Mouse (Mus musculus) neural tube, embryonic 10.5 days (tissue): ENCODE results near the gene Tmeff2.
A peak's percentile ranks its signal among the peaks of the same experiment; 100 is the strongest.

Experiments
- DNase-seq: peaks from one replicate; pipeline ENCODE4 v3.0.0-alpha.2; 2017; ENCODE audit warnings: low spot score; ENCODE audit errors: extremely low spot score

Gene Tmeff2

GRCm38 (mm10) chr1:51101034-51101590, 200.7 kb downstream of the Tmeff2 start:
- DNase-seq: no peak

GRCm38 (mm10) chr1:51104698-51105097, 204.3 kb downstream of the Tmeff2 start:
- DNase-seq: no peak

GRCm38 (mm10) chr1:51106401-51106920, 206.0 kb downstream of the Tmeff2 start:
- no peak for DNase-seq

- DNase-seq: no peak
These were observed 206.9 kb downstream of the Tmeff2 start for GRCm38 (mm10) chr1:51107299-51107698.

GRCm38 (mm10) chr1:51114721-51115120, 214.3 kb downstream of the Tmeff2 start:
- no peak for DNase-seq

- DNase-seq: no peak
These were observed 215.3 kb downstream of the Tmeff2 start for GRCm38 (mm10) chr1:51115761-51116160.

- no peak for DNase-seq
These were observed 217.4 kb downstream of the Tmeff2 start for GRCm38 (mm10) chr1:51117830-51118229.

- DNase-seq: no peak
These were observed 225.4 kb downstream of the Tmeff2 start for GRCm38 (mm10) chr1:51125671-51126424.

GRCm38 (mm10) chr1:51126425-51126765, 225.9 kb downstream of the Tmeff2 start:
- DNase-seq: no peak

- no peak for DNase-seq
These were observed 236.3 kb downstream of the Tmeff2 start for GRCm38 (mm10) chr1:51136792-51137191.

- no peak for DNase-seq
These were observed 239.2 kb downstream of the Tmeff2 start for GRCm38 (mm10) chr1:51139605-51140004.

- no peak for DNase-seq
These were observed 240.9 kb downstream of the Tmeff2 start for GRCm38 (mm10) chr1:51141381-51141780.

- DNase-seq: no peak
These were observed 242.3 kb downstream of the Tmeff2 start for GRCm38 (mm10) chr1:51142729-51143128.

GRCm38 (mm10) chr1:51145693-51146092, 245.2 kb downstream of the Tmeff2 start:
- no peak for DNase-seq

GRCm38 (mm10) chr1:51148481-51149137, 248.2 kb downstream of the Tmeff2 start:
- peak; percentile 23 for DNase-seq

GRCm38 (mm10) chr1:51149488-51149887, 249.0 kb downstream of the Tmeff2 start:
- no peak for DNase-seq

GRCm38 (mm10) chr1:51149890-51150289, 249.4 kb downstream of the Tmeff2 start:
- DNase-seq: no peak

GRCm38 (mm10) chr1:51152017-51152416, 251.6 kb downstream of the Tmeff2 start:
- no peak for DNase-seq

- DNase-seq: no peak
These were observed 252.4 kb downstream of the Tmeff2 start for GRCm38 (mm10) chr1:51152856-51153255.

GRCm38 (mm10) chr1:51184276-51184675, 283.8 kb downstream of the Tmeff2 start:
- no peak for DNase-seq

- DNase-seq: no peak
These were observed 288.6 kb downstream of the Tmeff2 start for GRCm38 (mm10) chr1:51189008-51189407.

GRCm38 (mm10) chr1:51191253-51191652, 290.8 kb downstream of the Tmeff2 start:
- no peak for DNase-seq
